Mouse (Mus musculus) embryo, embryonic 11.5 days (tissue): ENCODE data around the gene Cks2.
"Not testable (repeated sequence)": the region's sequence is repeated elsewhere in the genome, so short reads cannot be mapped to it uniquely, and the experiment has no call there.

ENCODE experiments used
- DNase-seq: peaks from one replicate; pipeline ENCODE4 v3.0.0-alpha.2; 2012; ENCODE audit warnings: low read depth, low spot score

Cks2 gene

GRCm38 (mm10) chr13:51638958-51639357 is 6.1 kb upstream of the Cks2 start:
- DNase-seq, result no peak

- no peak for DNase-seq
These were observed 3.6 kb upstream of the Cks2 start for GRCm38 (mm10) chr13:51641424-51641823.

GRCm38 (mm10) chr13:51642171-51642778 is 2.8 kb upstream of the Cks2 start:
- no peak for DNase-seq

DNA sequence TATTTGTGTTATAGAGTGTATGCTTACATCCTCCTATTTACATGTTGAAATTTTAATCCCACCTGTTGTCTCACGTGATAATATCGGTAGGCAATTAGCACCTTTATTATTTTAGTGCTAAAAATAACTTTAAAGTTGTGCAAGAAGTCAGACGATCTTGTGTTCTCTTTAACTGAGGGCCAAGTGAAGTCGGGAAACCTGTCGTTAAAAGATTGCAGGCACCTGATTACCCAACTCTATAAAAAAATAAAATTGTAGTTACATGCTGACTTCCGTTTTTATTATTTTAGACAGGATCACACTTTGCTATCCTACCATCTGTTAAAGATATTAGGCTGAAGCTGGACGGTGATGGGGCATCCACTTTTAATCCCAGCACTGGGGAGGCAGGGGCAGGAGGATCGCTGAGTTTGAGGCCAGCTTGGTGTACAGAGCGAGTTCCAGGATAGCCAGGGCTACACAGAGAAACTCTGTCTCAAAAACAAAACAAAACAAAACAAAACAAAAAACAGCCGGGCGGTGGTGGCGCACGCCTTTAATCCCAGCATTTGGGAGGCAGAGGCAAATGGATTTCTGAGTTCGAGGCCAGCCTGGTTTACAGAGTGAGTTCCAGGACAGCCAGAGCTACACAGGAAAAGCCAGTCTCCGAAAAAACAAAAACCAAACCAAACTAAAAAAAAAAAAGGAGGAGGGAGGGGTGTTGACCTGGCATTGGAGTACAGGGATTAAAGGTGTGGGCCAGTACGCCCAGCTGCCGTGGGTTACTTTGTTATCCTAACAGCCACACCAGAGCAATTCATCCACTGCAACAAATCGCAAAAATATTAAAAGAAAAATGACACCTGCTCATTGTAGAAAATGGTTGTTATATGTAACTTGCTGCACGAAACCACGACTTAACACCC is 856 bp upstream of the Cks2 start:
- no peak for DNase-seq

DNA sequence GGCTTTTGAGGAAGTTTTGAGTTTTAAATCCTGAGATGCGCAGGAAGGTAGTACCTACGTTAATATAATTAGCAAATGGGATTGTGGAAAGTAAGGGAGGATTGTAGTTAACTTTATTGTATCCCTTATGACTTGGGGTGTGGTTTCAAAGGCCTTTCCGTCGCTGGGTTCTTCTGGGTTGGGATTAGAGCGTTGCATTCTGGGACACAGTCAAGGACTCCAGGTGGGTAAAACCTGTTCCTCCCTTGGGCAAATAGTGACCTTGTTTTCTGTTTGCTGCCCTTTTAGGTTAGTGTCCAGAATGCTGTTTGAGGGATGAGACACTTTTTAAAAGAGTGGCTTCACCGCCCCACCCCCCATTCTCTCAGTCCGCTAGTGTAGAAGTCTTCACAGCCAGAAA is 840 bp downstream of the Cks2 start:
- DNase-seq, result no peak

- DNase-seq, result no peak
These were observed 1.5 kb downstream of the Cks2 start for GRCm38 (mm10) chr13:51646362-51647027.

DNA sequence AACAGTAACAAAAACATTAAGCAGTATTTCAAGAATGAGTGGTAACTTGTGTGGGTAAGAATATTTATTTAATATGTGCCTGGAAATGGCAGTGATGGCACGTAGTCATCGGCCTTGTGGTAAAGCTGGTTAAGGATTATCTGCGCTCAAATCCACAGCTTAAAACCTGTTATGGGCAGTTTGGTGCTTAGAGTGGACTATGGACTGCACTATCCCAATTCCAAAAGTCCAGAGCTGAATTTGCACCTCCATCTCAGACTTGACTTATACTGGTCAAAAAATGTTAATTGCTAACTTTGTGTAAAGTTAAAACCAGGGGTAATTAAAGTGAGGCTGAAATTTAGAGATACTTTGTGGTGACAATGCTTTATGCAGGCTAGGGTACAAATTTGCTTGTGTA is 2.7 kb downstream of the Cks2 start:
- DNase-seq, result no peak

- DNase-seq, result no peak
These were observed 3.2 kb downstream of the Cks2 start for GRCm38 (mm10) chr13:51648237-51648636.

DNA sequence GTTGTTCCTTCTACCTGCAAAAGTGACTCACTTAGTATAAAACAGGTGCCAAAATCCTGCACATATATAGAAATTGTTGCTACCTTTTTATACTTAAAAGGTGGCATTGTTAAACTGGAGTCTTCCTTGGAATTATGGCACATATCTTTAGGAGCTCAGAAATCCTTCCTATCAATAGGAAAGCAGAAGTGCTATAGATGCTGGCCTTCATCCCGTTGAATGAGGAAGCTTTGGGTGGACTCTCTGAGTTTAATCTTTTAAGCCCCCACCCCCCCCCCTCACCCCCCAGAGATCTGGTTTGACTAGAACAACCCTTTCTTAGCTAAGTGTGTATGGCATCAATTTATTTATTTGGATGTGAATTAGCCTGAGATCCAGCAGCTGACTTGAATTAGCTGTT is 4.7 kb downstream of the Cks2 start:
- no peak for DNase-seq

DNA sequence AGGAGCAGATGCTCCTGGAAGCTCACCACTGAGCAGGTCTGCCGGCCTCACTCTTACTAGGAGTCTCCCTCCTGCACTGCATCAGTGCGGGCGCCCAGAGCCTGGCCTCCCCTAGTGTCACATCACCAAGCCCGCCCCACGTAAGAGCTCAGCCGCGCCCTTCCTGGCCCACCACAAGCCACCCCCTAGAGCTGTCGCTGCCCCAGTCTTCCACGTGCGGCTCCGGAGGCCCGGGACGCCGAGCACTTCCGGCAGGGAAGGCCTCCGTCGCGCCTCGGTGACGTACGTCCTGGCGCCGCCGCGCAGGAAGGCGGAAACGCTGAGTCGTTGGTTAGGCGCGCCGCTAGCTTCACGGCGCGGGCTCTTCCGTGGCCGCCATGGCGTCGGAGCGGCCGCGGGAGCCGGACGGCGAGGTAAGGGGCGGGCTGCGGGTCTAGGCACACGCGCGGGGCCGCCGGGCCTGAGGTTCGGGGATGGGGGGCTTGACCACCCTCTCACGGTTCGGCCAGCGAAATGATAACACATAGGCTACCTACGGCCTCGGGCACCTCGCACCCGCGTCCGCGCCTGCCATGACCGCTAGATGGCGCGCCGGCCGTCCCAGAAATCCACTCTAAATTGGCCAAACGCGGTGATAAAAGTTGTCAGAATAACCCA is 6.5 kb downstream of the Cks2 start, which contains the start of gene Secisbp2:
Gene Secisbp2, plus strand, starts transcription at position 290 of the 657 bp plus-strand sequence.
- peak; percentile 88 for DNase-seq

- no peak for DNase-seq
These were observed 8.1 kb downstream of the Cks2 start for GRCm38 (mm10) chr13:51653159-51653558.

GRCm38 (mm10) chr13:51653961-51654360 is 8.9 kb downstream of the Cks2 start:
- no peak for DNase-seq

GRCm38 (mm10) chr13:51656516-51657235 is 11.6 kb downstream of the Cks2 start:
- DNase-seq, result no peak

- no peak for DNase-seq
These were observed 13.1 kb downstream of the Cks2 start for GRCm38 (mm10) chr13:51658094-51658493.

- DNase-seq, result no peak
These were observed 14.5 kb downstream of the Cks2 start for GRCm38 (mm10) chr13:51659573-51659972.

DNA sequence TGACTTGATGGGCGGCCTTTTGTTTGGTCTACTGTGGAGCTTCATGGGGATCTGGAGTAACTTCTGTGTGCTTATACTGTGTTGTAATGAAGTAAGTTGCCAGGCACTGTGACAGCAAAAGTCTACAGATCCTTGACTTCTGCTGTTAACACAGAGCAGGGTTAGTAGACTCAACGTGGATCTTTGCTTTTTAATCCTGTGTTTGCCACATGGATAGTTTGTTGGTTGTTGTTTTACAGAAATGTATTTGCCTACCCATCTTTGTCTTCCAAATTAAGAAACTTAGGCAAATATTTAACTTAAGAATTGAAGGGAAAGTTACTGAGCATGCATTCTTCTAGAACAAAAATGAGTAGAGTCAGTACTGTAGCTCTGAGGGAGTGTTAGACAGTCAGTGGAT is 18.5 kb downstream of the Cks2 start:
- DNase-seq, result no peak

- DNase-seq, result not testable (repeated sequence)
These were observed 23.2 kb downstream of the Cks2 start for GRCm38 (mm10) chr13:51668195-51668594.

DNA sequence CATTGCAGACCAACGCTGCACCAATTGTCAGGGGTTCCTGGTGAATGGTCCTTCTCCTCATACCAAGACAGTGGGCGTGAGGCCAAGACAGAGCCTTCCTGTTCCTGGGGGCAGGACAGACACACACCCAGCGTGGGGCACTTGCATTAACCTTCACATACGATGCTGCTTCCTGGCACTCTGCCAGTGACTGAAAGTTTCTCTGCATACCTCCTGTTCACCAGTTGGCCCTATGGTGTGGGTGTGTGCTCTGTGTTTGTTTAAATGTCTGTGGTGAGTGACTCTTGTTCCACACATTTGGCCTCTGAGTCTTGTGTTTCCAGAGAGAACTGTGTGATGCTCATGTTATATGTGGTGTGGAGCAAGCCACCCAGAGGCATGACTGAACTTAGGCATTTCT is 31.6 kb downstream of the Cks2 start:
- no peak for DNase-seq

DNA sequence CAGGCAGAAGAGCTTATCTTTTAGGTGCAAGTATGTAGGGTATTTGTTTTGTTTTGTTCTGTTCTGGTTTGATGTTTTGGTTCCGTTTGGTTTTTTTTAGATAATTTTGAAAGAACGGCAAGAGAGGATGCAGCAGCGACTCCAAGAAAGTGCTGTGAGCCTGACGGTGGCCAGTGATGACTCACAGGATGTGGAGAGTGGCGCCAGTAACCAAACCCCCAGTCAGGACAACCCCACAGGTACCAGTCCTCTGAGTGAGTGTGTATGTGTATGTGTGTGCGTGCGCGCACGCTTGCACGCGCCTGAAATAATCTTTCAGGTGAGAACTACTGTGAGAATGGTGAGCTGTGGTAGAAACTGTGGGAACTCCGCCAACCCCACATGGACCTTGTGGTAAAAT is 32.0 kb downstream of the Cks2 start:
- DNase-seq, result no peak

GRCm38 (mm10) chr13:51677630-51678185 is 32.7 kb downstream of the Cks2 start:
- DNase-seq, result no peak

DNA sequence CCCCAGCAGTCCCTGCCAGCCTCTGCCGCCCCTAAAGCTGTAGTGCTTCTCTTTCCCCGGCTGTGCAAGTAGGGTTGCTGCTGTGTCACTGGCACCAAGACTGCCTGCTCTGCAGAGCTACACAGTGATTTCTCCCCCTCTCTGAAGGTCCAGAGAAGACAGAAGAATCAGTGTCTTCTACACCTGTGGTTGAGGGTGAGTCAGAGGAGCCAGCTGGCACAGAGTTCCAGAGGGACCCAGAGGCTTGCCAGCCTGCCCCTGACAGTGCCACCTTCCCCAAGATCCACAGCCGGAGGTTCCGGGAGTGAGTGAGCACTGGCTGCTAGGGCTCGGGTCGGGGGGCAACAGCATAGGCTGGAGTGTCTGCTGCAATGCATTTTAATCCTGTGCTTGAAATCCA is 33.7 kb downstream of the Cks2 start:
- no peak for DNase-seq
